Mouse (Mus musculus) embryonic fibroblast, embryonic 13.5 days (primary cell): ENCODE measurements around the gene Lrch1. TPM values are rescaled to one million over a fixed set of nuclear protein-coding genes. Genes with fewer than 3 reads are reported as not detected.
A peak's percentile ranks its signal among the peaks of the same experiment; 100 is the strongest.

ENCODE experiments used
- H3K27ac ChIP-seq: 2 replicates; pipeline ENCODE4 v1.5.1; 2012; ENCODE audit warnings: low read length, control low read depth, inconsistent platforms; ENCODE audit not compliant: insufficient read depth
- H3K4me1 ChIP-seq: 2 replicates; pipeline ENCODE4 v1.6.1; 2011; ENCODE audit warnings: low read length; ENCODE audit not compliant: control insufficient read depth, insufficient read depth
- H3K4me3 ChIP-seq: 2 replicates; pipeline ENCODE4 v1.5.1; 2011; ENCODE audit warnings: mild to moderate bottlenecking, control low read depth, low read length; ENCODE audit not compliant: insufficient read depth
- CTCF ChIP-seq: IDR thresholded peaks from 2 replicates; pipeline ENCODE4 v1.5.1; 2011; ENCODE audit warnings: mild to moderate bottlenecking, control low read depth, low read length, moderate library complexity, borderline replicate concordance; ENCODE audit not compliant: insufficient read depth
- POLR2A ChIP-seq: IDR thresholded peaks from 2 replicates; pipeline ENCODE4 v1.6.1; 2011; ENCODE audit warnings: low read depth, mild to moderate bottlenecking, control low read depth, low read length, moderate library complexity
- polyA plus RNA-seq: library from polyadenylated mRNA; stranded (reverse); fragments of >200 nt; gene quantifications from 2 replicates; pipeline ENCODE4 v1.2.4, GENCODE M21; 2011; ENCODE audit warnings: low read depth; ENCODE audit not compliant: missing spikeins, insufficient read length

The Lrch1 gene
- polyA plus RNA-seq, 1 experiment, result 13.3 TPM

DNA sequence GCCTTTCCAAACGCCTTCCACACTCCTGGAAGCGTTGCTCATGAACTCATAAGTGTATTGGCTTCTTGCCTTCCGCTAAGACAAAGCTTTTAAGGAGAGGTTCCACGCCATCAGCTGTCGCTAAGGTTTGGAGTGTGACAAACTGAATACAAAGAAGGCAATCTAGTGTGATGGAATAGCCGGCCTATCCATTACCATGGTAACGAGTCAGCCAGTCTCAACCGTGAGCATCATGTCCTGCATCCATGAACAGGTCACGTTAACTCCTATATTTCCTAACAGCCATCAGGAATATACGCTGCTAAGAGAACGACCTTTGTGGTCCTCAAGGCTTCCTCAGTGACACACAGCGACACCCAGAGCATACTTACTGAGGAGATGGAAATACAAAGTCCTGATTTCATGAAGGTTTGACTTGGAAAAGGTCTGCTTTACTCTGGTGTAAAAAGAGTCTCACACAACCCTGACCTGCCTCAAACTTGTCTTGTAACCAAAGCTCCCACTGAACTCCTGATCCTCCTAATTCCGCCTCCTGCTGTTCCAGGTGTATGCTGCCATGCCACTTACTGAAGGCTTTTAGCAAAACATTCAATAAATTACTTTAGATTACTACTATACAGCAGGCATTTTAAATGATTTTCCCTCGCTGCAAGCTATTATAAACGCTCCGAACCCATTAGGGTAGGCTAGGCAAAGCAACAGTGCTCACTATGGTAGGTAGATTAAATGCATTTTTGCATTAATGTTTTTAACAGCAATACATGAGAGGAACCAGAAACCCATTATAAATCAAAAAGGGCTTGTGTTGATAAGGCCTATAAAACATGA is 149.4 kb downstream of the Lrch1 start:
- no peak overlapping the region for H3K4me3 ChIP-seq
- H3K4me1 ChIP-seq, result no peaks in the 10 kb centered on the region
- TF ChIP-seq POLR2A (no peak), CTCF (no peak)
- H3K27ac ChIP-seq, result no peak overlapping the region

DNA sequence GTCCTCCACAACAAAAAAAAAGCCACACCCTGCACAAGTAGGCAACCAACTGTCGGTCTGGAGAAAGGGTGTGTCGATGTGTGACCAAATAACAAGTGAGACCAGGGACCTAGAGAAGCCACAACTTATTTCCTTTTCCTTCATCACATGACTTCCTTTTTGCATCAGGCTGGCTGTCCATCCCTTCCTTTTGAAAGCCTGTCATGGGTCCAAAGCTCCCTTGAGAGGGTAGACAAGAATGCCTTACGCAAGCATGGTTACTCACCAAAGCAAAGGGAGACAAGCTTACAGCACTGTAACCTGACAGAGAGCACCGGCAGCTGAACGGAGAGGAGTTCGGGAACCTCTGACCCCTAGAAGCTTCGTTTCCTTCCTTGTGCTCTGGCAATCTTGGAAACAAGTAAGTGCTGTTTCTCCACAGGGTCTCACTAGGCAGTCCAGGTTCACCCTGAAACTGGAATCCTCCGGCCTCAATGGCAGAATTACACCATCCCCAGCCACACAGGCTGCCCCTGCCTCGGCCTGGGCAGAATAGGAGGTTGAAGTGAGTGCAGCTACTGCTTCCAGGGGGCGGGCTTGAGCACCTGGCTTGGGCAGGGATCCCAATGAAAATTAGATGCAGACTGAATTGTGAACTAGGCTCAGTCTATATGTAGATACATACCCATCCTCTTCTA is 150.2 kb downstream of the Lrch1 start:
- Histone ChIP-seq H3K27ac (no peak overlapping the region), H3K4me1 (no peaks in the 10 kb centered on the region), H3K4me3 (no peak overlapping the region)
- TF ChIP-seq POLR2A (no peak), CTCF (no peak)

- H3K4me3 ChIP-seq, result no peak overlapping the region
- no peaks in the 10 kb centered on the region for H3K4me1 ChIP-seq
- H3K27ac ChIP-seq, result no peak overlapping the region
- TF ChIP-seq POLR2A (no peak), CTCF (no peak)
Measured at GRCm38 (mm10) chr14:74794931-74795330, 152.7 kb downstream of the Lrch1 start.

DNA sequence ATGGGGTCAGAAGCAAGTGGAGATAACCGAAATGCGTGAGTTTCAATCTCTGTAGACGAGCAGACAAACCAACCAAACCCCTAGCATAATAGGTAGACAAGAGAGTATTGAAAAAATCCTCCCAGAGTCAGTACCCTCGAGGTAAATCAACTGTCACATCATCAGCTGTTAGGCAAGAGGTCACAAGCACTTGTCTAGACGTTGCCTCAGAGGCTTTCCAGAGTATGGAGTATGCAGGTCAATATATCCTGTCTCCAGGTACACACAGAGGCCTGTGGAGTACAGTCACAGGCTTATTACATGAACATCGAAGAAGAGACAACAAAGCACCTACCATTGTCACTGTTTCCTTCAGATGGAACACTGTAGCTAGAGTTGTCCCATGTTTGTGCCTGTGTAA is 154.9 kb downstream of the Lrch1 start:
- TF ChIP-seq CTCF (no peak), POLR2A (no peak)
- Histone ChIP-seq H3K4me3 (no peak overlapping the region), H3K4me1 (peaks cover 5% of the 10 kb centered on the region; the same call in 1 of the 2 replicates), H3K27ac (no peak overlapping the region)

DNA sequence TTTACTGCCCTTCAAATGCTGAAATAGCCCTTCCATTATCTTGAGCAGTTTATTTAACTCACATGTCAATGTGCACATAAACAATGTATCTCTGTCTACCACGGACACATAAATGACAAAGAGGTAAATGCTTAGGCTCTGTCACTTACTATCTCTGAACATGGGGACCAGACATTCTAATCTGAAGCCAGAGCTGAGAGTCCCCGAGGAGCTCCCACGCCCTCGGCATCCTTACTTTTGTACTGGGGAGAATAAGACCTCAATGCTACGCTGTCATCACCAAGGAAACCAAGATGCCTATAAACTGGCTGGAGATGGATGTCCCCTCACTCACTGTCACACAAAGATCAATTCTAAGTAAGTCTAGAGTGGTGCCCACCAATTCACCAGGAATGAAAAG is 157.1 kb downstream of the Lrch1 start:
- H3K4me3 ChIP-seq, result no peak overlapping the region
- no peak overlapping the region for H3K27ac ChIP-seq
- H3K4me1 ChIP-seq, result peaks cover 9% of the 10 kb centered on the region; the same call in 1 of the 2 replicates
- TF ChIP-seq POLR2A, result no peak
- TF ChIP-seq CTCF, result no peak

- TF ChIP-seq POLR2A, result no peak
- peak; percentile 45; the same call in 1 of the 2 replicates for TF ChIP-seq CTCF
- Histone ChIP-seq H3K4me3 (no peak overlapping the region), H3K27ac (no peak overlapping the region), H3K4me1 (peaks cover 9% of the 10 kb centered on the region; the same call in 1 of the 2 replicates)
Measured at GRCm38 (mm10) chr14:74788766-74789165, 158.9 kb downstream of the Lrch1 start.

- peaks cover 9% of the 10 kb centered on the region; the same call in 1 of the 2 replicates for H3K4me1 ChIP-seq
- no peak overlapping the region for H3K27ac ChIP-seq
- TF ChIP-seq POLR2A, result no peak
- no peak for TF ChIP-seq CTCF
- H3K4me3 ChIP-seq, result no peak overlapping the region
Measured at GRCm38 (mm10) chr14:74787717-74788116, 160.0 kb downstream of the Lrch1 start.

DNA sequence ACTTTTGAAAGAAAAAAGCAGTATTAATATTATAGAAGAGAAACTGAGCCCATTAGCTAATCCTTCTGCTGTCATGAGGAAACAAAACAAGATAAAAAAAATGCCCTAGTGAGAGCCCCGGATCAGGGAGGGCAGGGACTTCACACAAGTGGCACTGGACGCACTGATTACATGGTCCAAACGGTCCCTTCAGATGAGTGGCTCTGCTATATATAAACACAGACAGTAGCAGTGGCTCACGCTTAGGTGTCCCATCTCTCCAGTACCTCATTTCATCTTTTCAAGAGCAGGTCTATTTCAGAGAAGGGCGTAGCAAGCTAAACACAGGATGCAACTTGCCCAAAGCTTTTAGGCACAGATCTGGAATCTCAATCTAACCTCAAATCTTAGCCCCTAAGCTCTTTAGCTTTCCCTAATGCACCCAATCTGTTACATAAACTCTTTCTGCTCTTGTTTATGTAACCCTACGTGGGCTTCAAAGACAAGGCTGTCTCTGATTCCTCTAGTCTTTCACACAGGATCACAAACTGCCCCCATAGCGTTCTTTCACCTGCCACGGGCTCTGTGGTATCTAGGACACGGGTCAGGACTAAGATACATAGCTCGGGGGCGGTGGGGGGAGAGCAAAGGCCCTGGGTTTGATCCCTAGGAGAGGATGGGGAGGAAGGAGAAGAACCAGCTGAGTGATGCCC is 163.3 kb downstream of the Lrch1 start:
- TF ChIP-seq CTCF, result no peak
- TF ChIP-seq POLR2A, result no peak
- no peak overlapping the region for H3K27ac ChIP-seq
- no peak overlapping the region for H3K4me3 ChIP-seq
- peaks cover 9% of the 10 kb centered on the region; the same call in 1 of the 2 replicates for H3K4me1 ChIP-seq

DNA sequence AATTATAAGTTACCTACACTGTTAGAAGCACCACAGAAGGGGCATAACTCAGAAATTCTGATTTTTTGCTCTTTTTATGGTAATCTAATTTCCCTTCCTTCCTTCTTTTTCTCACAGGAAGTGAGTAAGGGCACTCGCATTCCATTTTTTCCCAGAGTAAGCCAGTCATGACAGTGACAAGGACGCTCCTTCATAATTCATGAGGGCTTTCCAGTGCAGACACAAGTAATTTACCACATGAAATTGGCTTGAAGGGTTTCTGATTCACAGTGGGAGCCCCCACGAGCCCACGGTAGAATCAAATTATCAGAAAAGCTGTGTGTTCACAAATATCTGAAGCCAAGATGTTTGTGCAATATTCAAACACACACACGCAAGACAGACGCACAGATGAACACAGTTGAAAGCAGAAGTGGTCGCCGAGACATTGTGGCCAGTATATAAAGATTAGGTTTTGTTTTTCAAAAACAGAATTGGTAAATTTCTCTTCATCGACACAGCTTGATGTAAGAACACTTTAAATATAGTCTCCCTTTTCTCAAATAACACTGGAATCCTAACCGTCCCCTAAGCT is 173.5 kb downstream of the Lrch1 start:
- no peak overlapping the region for H3K27ac ChIP-seq
- H3K4me3 ChIP-seq, result no peak overlapping the region
- TF ChIP-seq POLR2A (no peak), CTCF (no peak)
- 0 out of 2 replicates have a peak, but pooled peaks cover 3% of the 10 kb centered on the region for H3K4me1 ChIP-seq

- Histone ChIP-seq H3K4me3 (no peak overlapping the region), H3K4me1 (no peaks in the 10 kb centered on the region), H3K27ac (no peak overlapping the region)
- no peak for TF ChIP-seq POLR2A
- TF ChIP-seq CTCF, result no peak
Measured at GRCm38 (mm10) chr14:74767892-74768291, 179.8 kb downstream of the Lrch1 start.
